Mouse (Mus musculus): ENCODE results near the gene Jsrp1. TPM values are rescaled to one million over a fixed set of nuclear protein-coding genes. Genes with fewer than 3 reads are reported as not detected.

The Jsrp1 gene
- polyA plus RNA-seq (2017; shearing (Covaris generic)): not detected

GRCm38 (mm10) chr10:80813366-80813765 is at the start of gene Jsrp1:
Gene Jsrp1 (minus strand): TSS chr10:80813498.

DNA sequence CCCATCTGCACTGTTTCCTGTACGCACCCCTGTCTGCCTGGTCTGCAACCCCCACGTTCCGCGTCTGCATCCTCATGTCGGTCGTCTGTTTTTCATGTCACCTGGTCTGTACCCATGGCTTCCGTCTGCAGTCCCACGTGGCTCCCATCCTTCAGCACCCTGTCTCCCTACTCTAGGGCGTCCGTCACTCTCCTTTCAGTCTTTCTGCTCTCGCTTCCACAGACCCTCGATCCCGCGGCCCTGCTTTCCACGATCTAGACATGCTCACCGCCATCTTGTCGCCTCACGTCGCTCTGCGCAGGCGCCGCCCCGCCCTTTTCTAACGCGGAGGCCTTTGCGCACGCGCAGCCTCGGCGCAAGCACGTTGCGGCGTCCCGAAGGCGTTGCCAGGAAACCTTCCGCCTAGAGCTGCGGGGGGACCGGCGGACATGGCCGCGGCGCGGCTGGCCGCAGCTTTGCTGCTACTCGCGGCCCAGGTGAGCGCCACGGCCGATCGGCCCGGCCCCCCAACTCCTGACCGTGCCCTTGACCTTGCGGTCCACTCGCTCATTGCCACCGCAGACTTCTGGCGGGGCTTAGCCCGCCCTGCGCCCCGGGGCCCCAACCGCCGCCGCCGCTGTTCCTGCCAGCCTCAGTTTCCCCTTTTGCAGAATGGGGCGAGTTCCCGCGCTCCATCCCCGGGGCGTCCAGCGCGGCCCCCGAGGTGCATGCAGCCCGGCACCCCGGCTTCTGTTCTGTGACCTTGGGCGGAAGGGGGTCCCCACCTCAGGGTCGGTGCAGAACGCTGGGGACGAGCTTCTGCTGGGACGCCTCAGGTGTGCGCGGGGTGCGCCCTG is 41.8 kb upstream of the Jsrp1 start, which contains the start of the genes Lsm7 and Sppl2b:
TSS of gene Lsm7 (minus strand) at position 297 of the 836 bp plus-strand sequence.
TSS of gene Sppl2b (plus strand) at position 363 of the 836 bp plus-strand sequence.

GRCm38 (mm10) chr10:80843931-80844547 is 30.7 kb upstream of the Jsrp1 start, which contains the start of gene Lingo3:
Gene Lingo3 (minus strand): TSS chr10:80844039.

GRCm38 (mm10) chr10:80826151-80827062 is 13.1 kb upstream of the Jsrp1 start, which contains the start of gene Oaz1:
Gene Oaz1 (plus strand): TSS chr10:80826656.

DNA sequence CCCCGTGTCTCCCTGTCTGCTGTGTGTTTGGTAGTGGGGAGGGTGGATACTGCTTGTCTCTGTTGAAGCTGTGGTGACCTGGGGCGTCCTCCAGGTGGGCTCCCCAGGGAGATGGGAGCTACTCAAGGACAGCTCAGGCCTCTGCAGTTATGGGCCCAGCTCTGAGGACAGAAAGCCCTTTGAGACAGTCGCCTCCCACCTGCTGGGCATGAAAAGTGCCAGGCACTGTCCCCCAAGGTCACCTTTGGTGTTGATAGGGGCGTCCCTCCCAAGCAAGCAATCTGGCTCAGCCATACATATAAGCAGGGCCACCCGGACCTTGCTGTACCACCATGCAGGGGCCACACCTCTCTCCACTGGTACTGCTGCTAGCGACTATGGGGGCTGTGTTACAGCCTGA is 8.4 kb downstream of the Jsrp1 start, which contains the start of gene Amh:
TSS of gene Amh (plus strand) at position 328 of the 400 bp plus-strand sequence.

GRCm38 (mm10) chr10:80798150-80799006 is 14.9 kb downstream of the Jsrp1 start, which contains the start of the genes Sf3a2 and Plekhj1:
Gene Sf3a2 (plus strand): TSS chr10:80798198.
Gene Plekhj1 (minus strand): TSS chr10:80798626.

Other genes starting within 250 kb of the Jsrp1 start
- gene Klf16, start 236.2 kb downstream of the Jsrp1 start, polyA plus RNA-seq (2017; shearing (Covaris generic)): 13.2 TPM
- gene Abhd17a, start 223.2 kb downstream of the Jsrp1 start, polyA plus RNA-seq (2017; shearing (Covaris generic)): 152 TPM
- 115 TPM for gene Scamp4, start 210.6 kb downstream of the Jsrp1 start, polyA plus RNA-seq (2017; shearing (Covaris generic))
- gene Adat3, start 210.6 kb downstream of the Jsrp1 start, polyA plus RNA-seq (2017; shearing (Covaris generic)): 5.7 TPM
- gene Gm49322, start 207.5 kb downstream of the Jsrp1 start, polyA plus RNA-seq (2017; shearing (Covaris generic)): 9.3 TPM
- 306 TPM for gene Csnk1g2, start 190.7 kb downstream of the Jsrp1 start, polyA plus RNA-seq (2017; shearing (Covaris generic))
- gene Btbd2, start 156.4 kb downstream of the Jsrp1 start, polyA plus RNA-seq (2017; shearing (Covaris generic)): 43.9 TPM
- gene Mknk2, start 135.4 kb downstream of the Jsrp1 start, polyA plus RNA-seq (2017; shearing (Covaris generic)): 212 TPM
- 325 TPM for gene Mob3a, start 111.5 kb downstream of the Jsrp1 start, polyA plus RNA-seq (2017; shearing (Covaris generic))
- gene Izumo4, start 111.3 kb downstream of the Jsrp1 start, polyA plus RNA-seq (2017; shearing (Covaris generic)): 156 TPM
- gene Ap3d1, start 71.2 kb downstream of the Jsrp1 start, polyA plus RNA-seq (2017; shearing (Covaris generic)): 71.7 TPM
- 17.6 TPM for gene Dot1l, start 58.3 kb downstream of the Jsrp1 start, polyA plus RNA-seq (2017; shearing (Covaris generic))
- 74.2 TPM for gene Sf3a2, start 15.3 kb downstream of the Jsrp1 start, polyA plus RNA-seq (2017; shearing (Covaris generic))
- 275 TPM for gene Plekhj1, start 14.9 kb downstream of the Jsrp1 start, polyA plus RNA-seq (2017; shearing (Covaris generic))
- not detected for gene Amh, start 8.3 kb downstream of the Jsrp1 start, polyA plus RNA-seq (2017; shearing (Covaris generic))
- 1,936 TPM for gene Oaz1, start 13.2 kb upstream of the Jsrp1 start, polyA plus RNA-seq (2017; shearing (Covaris generic))
- not detected for gene Lingo3, start 30.5 kb upstream of the Jsrp1 start, polyA plus RNA-seq (2017; shearing (Covaris generic))
- 181 TPM for gene Lsm7, start 41.7 kb upstream of the Jsrp1 start, polyA plus RNA-seq (2017; shearing (Covaris generic))
- gene Sppl2b, start 41.8 kb upstream of the Jsrp1 start, polyA plus RNA-seq (2017; shearing (Covaris generic)): 28.4 TPM
- 0.08 TPM for gene Tmprss9, start 58.4 kb upstream of the Jsrp1 start, polyA plus RNA-seq (2017; shearing (Covaris generic))
- 222 TPM for gene Timm13, start 87.5 kb upstream of the Jsrp1 start, polyA plus RNA-seq (2017; shearing (Covaris generic))
- 18.1 TPM for gene Lmnb2, start 104.7 kb upstream of the Jsrp1 start, polyA plus RNA-seq (2017; shearing (Covaris generic))
- 47.2 TPM for gene Gadd45b, start 116.6 kb upstream of the Jsrp1 start, polyA plus RNA-seq (2017; shearing (Covaris generic))
- gene Gng7, start 201.4 kb upstream of the Jsrp1 start, polyA plus RNA-seq (2017; shearing (Covaris generic)): 0.23 TPM
- 0.13 TPM for gene Diras1, start 212.2 kb upstream of the Jsrp1 start, polyA plus RNA-seq (2017; shearing (Covaris generic))
- gene Slc39a3, start 223.9 kb upstream of the Jsrp1 start, polyA plus RNA-seq (2017; shearing (Covaris generic)): 22.2 TPM
- 105 TPM for gene Sgta, start 246.7 kb upstream of the Jsrp1 start, polyA plus RNA-seq (2017; shearing (Covaris generic))

Measured in CD4-positive, CD25-positive, alpha-beta regulatory T cell (primary cell).